Mouse (Mus musculus): Measurements from ENCODE around the gene Celsr1. TPM values are rescaled to one million over a fixed set of nuclear protein-coding genes. Genes with fewer than 3 reads are reported as not detected.

Celsr1 gene
- 0.06 TPM for polyA plus RNA-seq (2012; fragmentation: generic; extraction: Trizol)

GRCm38 (mm10) chr15:86033191-86033841 lies at the start of gene Celsr1:
Gene Celsr1 (minus strand): TSS chr15:86033777.
- TF ChIP-seq REST (IDR thresholded peaks at IDR 0.05; ENCODE audit: insufficient read depth, insufficient read length) (no peak), SRF (IDR thresholded peaks at IDR 0.05; ENCODE audit: control insufficient read depth, insufficient read length, low read depth) (no peak), POLR2A (IDR thresholded peaks at IDR 0.05; ENCODE audit: insufficient read length, low read depth) (no peak), POLR2AphosphoS2 (IDR thresholded peaks at IDR 0.05; ENCODE audit: insufficient read length, low read depth) (no peak), CEBPB (IDR thresholded peaks at IDR 0.05; ENCODE audit: insufficient read depth, poor library complexity, severe bottlenecking) (no peak), MYOD1 (IDR thresholded peaks at IDR 0.05; ENCODE audit: control insufficient read depth in 1 of 3, insufficient read length in 2 of 3, low read depth in 2 of 3) (no peak), MAX (IDR thresholded peaks at IDR 0.05; ENCODE audit: low read depth) (no peak), TCF3 (IDR thresholded peaks at IDR 0.05; ENCODE audit: insufficient read length, low read depth) (no peak), MYOG (IDR thresholded peaks at IDR 0.05; ENCODE audit: control insufficient read depth in 1 of 3, insufficient read depth in 1 of 3, insufficient read length in 2 of 3, low read depth in 2 of 3) (no peak), TCF12 (IDR thresholded peaks at IDR 0.05; ENCODE audit: insufficient read depth, poor library complexity, severe bottlenecking) (no peak), E2F4 (IDR thresholded peaks at IDR 0.05; ENCODE audit: insufficient read depth) (no peak), USF1 (IDR thresholded peaks at IDR 0.05; ENCODE audit: low read depth) (no peak)
- Histone ChIP-seq H3K4me3 (no peak within 1 kb of the TSS), H3K79me2 (ENCODE audit: control insufficient read depth, insufficient read depth) (no peaks in the 10 kb centered on the region), H3K4me2 (ENCODE audit: low read depth) (peak within 1 kb of the TSS; percentile 27), H3K27me3 (ENCODE audit: control insufficient read depth, insufficient read depth, insufficient read length) (peaks cover 46% of the 10 kb centered on the region), H3K36me3 (ENCODE audit: control insufficient read depth, insufficient read depth) (no peaks in the 10 kb centered on the region), H3ac (ENCODE audit: control insufficient read depth, insufficient read length) (no peak within 1 kb of the TSS)

GRCm38 (mm10) chr15:86083261-86083741 lies 49.7 kb upstream of the Celsr1 start:
- peak in 1 of 3 experiments; percentile 8 for TF ChIP-seq MYOD1 (IDR thresholded peaks at IDR 0.05; ENCODE audit: control insufficient read depth in 1 of 3, insufficient read length in 2 of 3, low read depth in 2 of 3)
- no peak for TF ChIP-seq TCF3 (IDR thresholded peaks at IDR 0.05; ENCODE audit: insufficient read length, low read depth)
- peaks cover 35% of the 10 kb centered on the region for H3K79me2 ChIP-seq (ENCODE audit: control insufficient read depth, insufficient read depth)
- no peak overlapping the region for H3ac ChIP-seq (ENCODE audit: control insufficient read depth, insufficient read length)
- H3K36me3 ChIP-seq (ENCODE audit: control insufficient read depth, insufficient read depth): no peaks in the 10 kb centered on the region
- no peak overlapping the region for H3K4me2 ChIP-seq (ENCODE audit: low read depth)
- H3K27me3 ChIP-seq (ENCODE audit: control insufficient read depth, insufficient read depth, insufficient read length): no peaks in the 10 kb centered on the region
- no peak overlapping the region for H3K4me3 ChIP-seq

GRCm38 (mm10) chr15:86082551-86082961 lies 49.0 kb upstream of the Celsr1 start:
- no peaks in the 10 kb centered on the region for H3K27me3 ChIP-seq (ENCODE audit: control insufficient read depth, insufficient read depth, insufficient read length)
- H3ac ChIP-seq (ENCODE audit: control insufficient read depth, insufficient read length): no peak overlapping the region
- no peaks in the 10 kb centered on the region for H3K36me3 ChIP-seq (ENCODE audit: control insufficient read depth, insufficient read depth)
- no peak overlapping the region for H3K4me2 ChIP-seq (ENCODE audit: low read depth)
- no peak for TF ChIP-seq MYOD1 (IDR thresholded peaks at IDR 0.05; ENCODE audit: control insufficient read depth in 1 of 3, insufficient read length in 2 of 3, low read depth in 2 of 3)
- TF ChIP-seq TCF12 (IDR thresholded peaks at IDR 0.05; ENCODE audit: insufficient read depth, poor library complexity, severe bottlenecking): no peak
- TF ChIP-seq SRF (IDR thresholded peaks at IDR 0.05; ENCODE audit: control insufficient read depth, insufficient read length, low read depth): no peak
- TF ChIP-seq POLR2A (IDR thresholded peaks at IDR 0.05; ENCODE audit: insufficient read length, low read depth): no peak
- no peak for TF ChIP-seq POLR2AphosphoS2 (IDR thresholded peaks at IDR 0.05; ENCODE audit: insufficient read length, low read depth)
- no peak for TF ChIP-seq E2F4 (IDR thresholded peaks at IDR 0.05; ENCODE audit: insufficient read depth)
- TF ChIP-seq TCF3 (IDR thresholded peaks at IDR 0.05; ENCODE audit: insufficient read length, low read depth): no peak
- no peak for TF ChIP-seq MAX (IDR thresholded peaks at IDR 0.05; ENCODE audit: low read depth)
- no peak for TF ChIP-seq REST (IDR thresholded peaks at IDR 0.05; ENCODE audit: insufficient read depth, insufficient read length)
- no peak for TF ChIP-seq CEBPB (IDR thresholded peaks at IDR 0.05; ENCODE audit: insufficient read depth, poor library complexity, severe bottlenecking)
- TF ChIP-seq USF1 (IDR thresholded peaks at IDR 0.05; ENCODE audit: low read depth): no peak
- TF ChIP-seq MYOG (IDR thresholded peaks at IDR 0.05; ENCODE audit: control insufficient read depth in 1 of 3, insufficient read depth in 1 of 3, insufficient read length in 2 of 3, low read depth in 2 of 3): no peak
- peaks cover 42% of the 10 kb centered on the region for H3K79me2 ChIP-seq (ENCODE audit: control insufficient read depth, insufficient read depth)
- H3K4me3 ChIP-seq: no peak overlapping the region

GRCm38 (mm10) chr15:86081654-86082053 lies 48.1 kb upstream of the Celsr1 start:
- TF ChIP-seq MAX (IDR thresholded peaks at IDR 0.05; ENCODE audit: low read depth): no peak
- Histone ChIP-seq H3K4me2 (ENCODE audit: low read depth) (peak overlapping the region; percentile 15), H3K27me3 (ENCODE audit: control insufficient read depth, insufficient read depth, insufficient read length) (no peaks in the 10 kb centered on the region), H3K36me3 (ENCODE audit: control insufficient read depth, insufficient read depth) (no peaks in the 10 kb centered on the region), H3K79me2 (ENCODE audit: control insufficient read depth, insufficient read depth) (peaks cover 47% of the 10 kb centered on the region), H3K4me3 (no peak overlapping the region), H3ac (ENCODE audit: control insufficient read depth, insufficient read length) (no peak overlapping the region)

DNA sequence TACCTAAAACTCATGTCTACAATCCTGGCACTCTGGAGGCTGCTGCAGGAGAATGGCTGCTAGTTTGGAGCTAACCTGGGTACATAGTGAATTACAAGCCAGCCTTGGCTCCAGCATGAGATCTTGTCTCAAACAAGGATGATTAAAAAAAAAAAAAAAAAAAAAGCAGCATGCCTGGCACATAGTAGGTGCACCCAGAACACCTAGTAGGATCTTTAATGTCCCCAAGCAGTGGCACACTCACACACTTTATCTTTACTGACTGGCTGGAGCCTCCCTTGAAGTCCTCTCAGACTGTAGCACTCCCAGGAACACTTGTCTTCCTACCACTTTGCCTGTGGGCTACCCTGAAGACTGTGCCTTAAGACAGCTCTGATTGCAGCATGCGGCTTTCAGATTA lies 46.8 kb upstream of the Celsr1 start:
- H3K4me2 ChIP-seq (ENCODE audit: low read depth): peak overlapping the region; percentile 44
- no peaks in the 10 kb centered on the region for H3K36me3 ChIP-seq (ENCODE audit: control insufficient read depth, insufficient read depth)
- H3ac ChIP-seq (ENCODE audit: control insufficient read depth, insufficient read length): no peak overlapping the region
- TF ChIP-seq TCF12 (IDR thresholded peaks at IDR 0.05; ENCODE audit: insufficient read depth, poor library complexity, severe bottlenecking): no peak
- TF ChIP-seq USF1 (IDR thresholded peaks at IDR 0.05; ENCODE audit: low read depth): no peak
- TF ChIP-seq MYOG (IDR thresholded peaks at IDR 0.05; ENCODE audit: control insufficient read depth in 1 of 3, insufficient read depth in 1 of 3, insufficient read length in 2 of 3, low read depth in 2 of 3): no peak
- TF ChIP-seq POLR2A (IDR thresholded peaks at IDR 0.05; ENCODE audit: insufficient read length, low read depth): no peak
- no peak for TF ChIP-seq CEBPB (IDR thresholded peaks at IDR 0.05; ENCODE audit: insufficient read depth, poor library complexity, severe bottlenecking)
- no peak for TF ChIP-seq SRF (IDR thresholded peaks at IDR 0.05; ENCODE audit: control insufficient read depth, insufficient read length, low read depth)
- TF ChIP-seq MAX (IDR thresholded peaks at IDR 0.05; ENCODE audit: low read depth): no peak
- no peak for TF ChIP-seq REST (IDR thresholded peaks at IDR 0.05; ENCODE audit: insufficient read depth, insufficient read length)
- no peak for TF ChIP-seq TCF3 (IDR thresholded peaks at IDR 0.05; ENCODE audit: insufficient read length, low read depth)
- TF ChIP-seq E2F4 (IDR thresholded peaks at IDR 0.05; ENCODE audit: insufficient read depth): no peak
- no peak for TF ChIP-seq POLR2AphosphoS2 (IDR thresholded peaks at IDR 0.05; ENCODE audit: insufficient read length, low read depth)
- TF ChIP-seq MYOD1 (IDR thresholded peaks at IDR 0.05; ENCODE audit: control insufficient read depth in 1 of 3, insufficient read length in 2 of 3, low read depth in 2 of 3): no peak
- no peak overlapping the region for H3K4me3 ChIP-seq
- H3K27me3 ChIP-seq (ENCODE audit: control insufficient read depth, insufficient read depth, insufficient read length): no peaks in the 10 kb centered on the region
- H3K79me2 ChIP-seq (ENCODE audit: control insufficient read depth, insufficient read depth): peaks cover 50% of the 10 kb centered on the region

Measured in myocyte (in vitro differentiated cells).